Mouse (Mus musculus) limb, embryonic 15.5 days (tissue): Measurements from ENCODE around the gene Them4. TPM values are rescaled to one million over a fixed set of nuclear protein-coding genes. Genes with fewer than 3 reads are reported as not detected.
A peak's percentile ranks its signal among the peaks of the same experiment; 100 is the strongest.
"Not testable (repeated sequence)": the region's sequence is repeated elsewhere in the genome, so short reads cannot be mapped to it uniquely, and the experiment has no call there.

Experiments used
- ATAC-seq: fragments of 200-750 bp; cut with Nextera tagmentation; 2 replicates; pipeline ENCODE4 v1.8.0; 2017; ENCODE audit warnings: low read depth, moderate TSS enrichment; ENCODE audit not compliant: insufficient number of reproducible peaks, low FRiP score, low TSS enrichment
- H3K27ac ChIP-seq: fragments of 300-500 bp; sonication (generic); 2 replicates; pipeline ENCODE4 v1.5.1; 2015; ENCODE audit warnings: moderate library complexity, mild to moderate bottlenecking, inconsistent platforms
- H3K27me3 ChIP-seq: fragments of 300-500 bp; sonication (generic); 2 replicates; pipeline ENCODE4 v1.6.1; 2015; ENCODE audit warnings: inconsistent platforms
- H3K36me3 ChIP-seq: fragments of 300-500 bp; sonication (generic); 2 replicates; pipeline ENCODE4 v1.6.1; 2015; ENCODE audit warnings: inconsistent platforms
- H3K4me1 ChIP-seq: fragments of 300-500 bp; sonication (generic); 2 replicates; pipeline ENCODE4 v1.6.1; 2015; ENCODE audit warnings: inconsistent platforms
- H3K4me2 ChIP-seq: fragments of 300-500 bp; sonication (generic); 2 replicates; pipeline ENCODE4 v1.6.1; 2015; ENCODE audit warnings: mild to moderate bottlenecking, inconsistent platforms
- H3K4me3 ChIP-seq: fragments of 300-500 bp; sonication (generic); 2 replicates; pipeline ENCODE4 v1.5.1; 2015; ENCODE audit warnings: mild to moderate bottlenecking, inconsistent platforms
- H3K9ac ChIP-seq: fragments of 300-500 bp; sonication (generic); 2 replicates; pipeline ENCODE4 v1.6.1; 2015; ENCODE audit warnings: inconsistent platforms
- H3K9me3 ChIP-seq: fragments of 300-500 bp; sonication (generic); 2 replicates; pipeline ENCODE4 v1.6.1; 2016; ENCODE audit warnings: inconsistent platforms
- WGBS: fragments of 180-500 bp; shearing (Covaris S2); methylation state at CpG from one replicate; pipeline ENCODE4 v1.1.7; 2015; 5-methylcytosine and 5-hydroxymethylcytosine counted together
- polyA plus RNA-seq: library from polyadenylated mRNA; unstranded; fragments of >200 nt; fragmentation: Nextera tagmentation; extraction: Ambion mirVana; gene quantifications from 2 replicates; pipeline ENCODE4 v1.2.1, GENCODE M21; 2015

Gene Them4
- 10.6 and 10.8 TPM in 2 replicates for polyA plus RNA-seq

DNA sequence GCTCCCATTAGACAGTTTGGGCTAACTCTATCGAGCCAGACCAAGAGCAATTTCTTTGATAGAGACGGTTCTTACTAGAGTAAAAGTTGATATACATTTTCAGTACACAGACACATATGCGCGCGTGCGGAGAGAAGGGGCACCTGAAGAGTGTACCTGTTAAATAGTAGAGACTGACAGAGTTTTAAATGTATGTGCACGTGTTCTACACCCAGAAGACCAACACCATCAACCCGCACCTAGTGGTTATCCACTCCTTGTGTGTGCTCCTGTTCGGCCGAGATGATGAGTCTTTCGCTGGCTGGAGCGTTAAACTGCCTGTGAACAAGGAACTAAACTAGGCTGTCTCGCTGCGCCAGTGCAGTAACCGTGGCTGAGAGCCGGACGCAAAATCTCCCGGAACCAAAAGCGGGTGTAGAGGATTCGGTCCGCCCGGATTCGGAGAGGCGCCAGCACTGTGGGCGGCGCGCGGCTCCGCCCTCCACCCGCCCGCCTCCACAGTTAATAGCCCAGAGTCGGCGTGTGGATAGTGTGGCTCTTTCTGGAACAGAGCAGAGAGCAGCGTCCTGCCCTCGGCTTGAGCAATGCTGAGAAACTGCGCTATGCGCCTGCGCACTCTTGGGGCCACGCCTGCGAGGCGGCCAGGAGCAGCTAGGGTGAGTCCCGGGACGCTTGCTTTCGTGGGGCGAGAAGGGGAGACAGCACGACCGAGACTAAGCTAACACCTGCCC is at the start of gene Them4:
Gene Them4 (plus strand): TSS at position 457 of the 731 bp plus-strand sequence.
- Histone ChIP-seq H3K27me3 (no peaks in the 10 kb centered on the region), H3K27ac (peak within 1 kb of the TSS; percentile 88), H3K4me2 (peak within 1 kb of the TSS; percentile 67), H3K9me3 (no peaks in the 10 kb centered on the region), H3K4me3 (peak within 1 kb of the TSS; percentile 62), H3K9ac (peak within 1 kb of the TSS; percentile 50), H3K4me1 (peaks cover 7% of the 10 kb centered on the region; the same call in 1 of the 2 replicates), H3K36me3 (no peaks in the 10 kb centered on the region)
- 1% methylated on average over 47 of the region's 47 CpGs for WGBS
- peak; percentile 99 for ATAC-seq

DNA sequence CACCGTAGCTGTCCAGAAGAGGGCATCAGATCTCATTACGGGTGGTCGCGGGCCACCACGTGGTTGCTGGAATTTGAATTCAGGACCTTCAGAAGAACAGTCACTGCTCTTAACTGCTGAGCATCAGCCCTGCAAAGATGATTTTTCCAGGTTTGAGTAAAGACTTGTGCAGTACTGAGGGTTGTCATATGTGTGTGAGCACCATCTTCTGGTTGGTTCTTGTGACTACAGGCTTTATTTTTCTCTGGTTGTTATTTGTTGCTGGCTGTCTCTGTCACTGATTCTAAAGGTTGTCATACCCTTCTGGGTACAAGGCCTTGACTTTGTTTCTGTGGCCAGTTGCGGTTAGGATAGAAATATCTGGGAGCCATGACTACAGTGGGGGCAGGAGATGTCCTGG is 49.3 kb upstream of the Them4 start:
- no peak overlapping the region for H3K27ac ChIP-seq
- 52% methylated on average over 6 of the region's 6 CpGs for WGBS
- H3K4me1 ChIP-seq, result no peaks in the 10 kb centered on the region
- H3K4me3 ChIP-seq, result no peak overlapping the region
- no peak for ATAC-seq
- H3K9me3 ChIP-seq, result no peaks in the 10 kb centered on the region
- H3K36me3 ChIP-seq, result no peaks in the 10 kb centered on the region
- H3K4me2 ChIP-seq, result no peak overlapping the region
- H3K9ac ChIP-seq, result no peak overlapping the region
- H3K27me3 ChIP-seq, result no peaks in the 10 kb centered on the region

DNA sequence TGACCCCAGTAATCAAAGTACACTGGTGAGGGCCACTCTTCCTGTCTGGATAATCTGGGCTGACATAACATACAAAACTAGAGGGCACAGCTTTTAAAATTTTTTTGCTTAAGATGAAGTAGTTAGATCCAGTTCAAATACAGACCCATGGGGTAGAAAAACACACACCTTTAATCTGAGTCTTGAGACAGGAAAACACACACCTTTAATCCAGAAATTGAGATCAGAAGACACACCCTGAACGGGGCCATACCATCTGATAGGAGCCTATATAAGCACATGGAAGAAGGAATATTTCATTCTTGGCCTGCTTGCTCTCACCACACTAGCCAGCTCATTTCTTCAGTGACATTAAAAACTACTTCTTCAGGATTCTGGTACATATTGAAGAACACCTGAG is 46.2 kb upstream of the Them4 start, which contains the start of gene Gm4778:
Gene Gm4778 (plus strand): TSS at position 301 of the 400 bp plus-strand sequence.
- not testable (repeated sequence) for H3K4me2 ChIP-seq, H3K4me1 ChIP-seq, H3K9ac ChIP-seq, ATAC-seq, H3K9me3 ChIP-seq, H3K36me3 ChIP-seq, H3K27me3 ChIP-seq, H3K27ac ChIP-seq, H3K4me3 ChIP-seq
- 81% methylated on average over 1 of the region's 1 CpGs for WGBS

DNA sequence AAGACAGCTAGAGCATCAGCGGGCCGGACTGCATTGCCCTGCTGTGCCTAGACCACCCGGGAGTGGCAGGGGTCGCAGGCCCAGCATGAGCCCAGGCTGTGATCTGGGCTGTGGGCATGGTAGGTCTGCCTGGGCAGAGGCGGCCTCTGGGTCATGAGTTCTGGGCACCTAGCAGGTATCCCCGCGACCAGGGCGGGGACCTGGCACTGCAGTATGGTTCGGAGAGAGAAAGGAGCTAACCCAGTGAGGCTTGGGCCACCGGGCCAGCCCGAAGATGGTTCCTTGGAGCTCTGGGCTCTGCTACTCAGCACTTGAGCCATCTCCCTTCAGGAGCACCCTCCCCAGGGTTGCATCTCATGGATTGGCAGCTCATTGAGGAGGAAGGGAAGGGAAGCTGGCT is 33.9 kb upstream of the Them4 start:
- WGBS, result 82% methylated on average over 11 of the region's 11 CpGs
- no peak for ATAC-seq

DNA sequence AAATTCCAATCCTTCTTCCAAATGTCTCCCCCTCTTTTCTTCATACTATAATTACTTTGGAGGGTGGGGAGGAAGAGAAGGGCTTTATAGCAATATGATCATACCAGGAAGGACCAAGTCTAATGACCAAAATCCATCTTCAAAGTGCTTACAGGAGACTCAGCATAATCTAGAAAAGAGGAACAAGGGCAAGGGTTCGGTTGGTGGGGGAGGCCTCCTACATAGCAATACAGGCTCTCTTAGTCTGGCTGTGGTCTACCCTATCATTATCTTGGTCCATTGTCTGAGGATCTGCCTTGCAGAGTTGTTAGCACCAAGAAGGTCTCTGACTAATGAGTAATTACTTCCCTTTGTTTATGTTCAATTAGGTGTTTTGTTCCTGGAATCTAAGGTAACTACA is 4.4 kb upstream of the Them4 start:
- Histone ChIP-seq H3K4me2 (no peak overlapping the region), H3K27ac (no peak overlapping the region), H3K27me3 (no peaks in the 10 kb centered on the region), H3K4me1 (peaks cover 2% of the 10 kb centered on the region; the same call in 1 of the 2 replicates), H3K9me3 (no peaks in the 10 kb centered on the region), H3K4me3 (no peak overlapping the region), H3K9ac (no peak overlapping the region), H3K36me3 (no peaks in the 10 kb centered on the region)
- ATAC-seq, result no peak
- 60% methylated on average over 1 of the region's 1 CpGs for WGBS

More for the DNA sequence above, 33.9 kb upstream of the Them4 start:
- no peaks in the 10 kb centered on the region for H3K9me3 ChIP-seq
- no peak overlapping the region for H3K9ac ChIP-seq
- no peak overlapping the region for H3K4me2 ChIP-seq
- H3K4me1 ChIP-seq, result no peaks in the 10 kb centered on the region
- H3K27ac ChIP-seq, result no peak overlapping the region
- H3K36me3 ChIP-seq, result no peaks in the 10 kb centered on the region
- H3K4me3 ChIP-seq, result no peak overlapping the region
- no peaks in the 10 kb centered on the region for H3K27me3 ChIP-seq

DNA sequence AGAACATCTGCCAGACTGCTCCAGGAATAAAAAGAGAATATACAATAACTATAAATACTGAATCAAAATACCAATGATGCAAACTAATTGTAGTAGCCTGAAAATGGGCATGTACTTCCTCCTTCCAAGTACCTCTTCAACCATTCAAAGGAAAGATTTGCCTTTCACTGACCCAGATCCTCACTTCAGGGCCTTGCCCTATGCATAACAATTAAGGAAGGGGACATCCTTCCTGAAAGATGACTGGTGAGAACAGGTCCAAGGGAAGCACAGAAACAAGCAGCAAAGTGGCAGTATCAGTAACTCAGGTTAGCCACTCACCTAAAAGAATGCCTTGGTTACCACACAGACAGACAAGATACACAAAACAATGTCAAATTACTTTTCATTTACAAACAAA is 2.9 kb upstream of the Them4 start:
- ATAC-seq, result no peak
- no peak overlapping the region for H3K4me3 ChIP-seq
- H3K4me2 ChIP-seq, result no peak overlapping the region
- H3K9ac ChIP-seq, result no peak overlapping the region
- peaks cover 7% of the 10 kb centered on the region; the same call in 1 of the 2 replicates for H3K4me1 ChIP-seq
- no peak overlapping the region for H3K27ac ChIP-seq
- no peaks in the 10 kb centered on the region for H3K27me3 ChIP-seq
- H3K9me3 ChIP-seq, result no peaks in the 10 kb centered on the region
- no peaks in the 10 kb centered on the region for H3K36me3 ChIP-seq

DNA sequence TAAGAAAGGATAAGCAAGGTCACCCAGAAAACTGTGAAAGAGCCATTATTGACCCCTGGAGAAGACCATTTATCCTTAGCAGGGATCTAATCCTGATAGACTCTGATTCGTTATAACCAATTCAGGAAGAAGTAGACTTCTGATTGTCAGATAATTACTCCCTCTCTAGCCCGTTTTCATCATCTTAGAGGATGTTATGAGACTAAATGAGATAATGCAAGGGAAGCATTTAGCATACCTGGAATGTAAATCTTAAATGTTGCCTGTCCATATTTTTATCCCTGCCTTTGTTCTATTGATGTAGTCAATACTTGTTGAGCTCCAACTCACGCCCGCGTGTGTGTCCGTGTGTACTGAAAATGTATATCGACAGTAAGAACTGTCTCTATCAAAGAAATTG is 602 bp downstream of the Them4 start:
- no peak for ATAC-seq
- Histone ChIP-seq H3K9ac (peak overlapping the region; percentile 50), H3K27ac (peak overlapping the region; percentile 88), H3K9me3 (no peaks in the 10 kb centered on the region), H3K4me3 (peak overlapping the region; percentile 62), H3K4me1 (peaks cover 7% of the 10 kb centered on the region; the same call in 1 of the 2 replicates), H3K36me3 (no peaks in the 10 kb centered on the region), H3K4me2 (peak overlapping the region; percentile 67), H3K27me3 (no peaks in the 10 kb centered on the region)
- WGBS, result 44% methylated on average over 7 of the region's 7 CpGs

DNA sequence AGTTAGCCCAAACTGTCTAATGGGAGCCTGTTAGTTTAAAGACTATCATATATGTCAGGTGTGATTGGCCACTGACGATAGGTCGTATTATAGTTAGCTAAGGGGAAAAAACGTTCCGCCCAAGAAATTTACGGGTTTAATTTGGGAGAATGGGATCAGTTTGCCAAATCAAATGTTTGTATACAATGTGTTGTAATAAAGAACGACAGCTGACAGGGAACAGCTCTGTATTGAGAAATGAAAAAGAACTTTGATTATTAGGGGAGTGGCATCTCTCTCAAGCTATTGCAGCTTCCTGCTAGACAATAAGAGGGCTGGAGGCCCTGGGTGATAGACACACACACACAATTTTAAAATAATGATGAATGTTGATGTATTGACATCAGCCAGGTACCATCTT is 1.0 kb downstream of the Them4 start:
- Histone ChIP-seq H3K9me3 (no peaks in the 10 kb centered on the region), H3K27me3 (no peaks in the 10 kb centered on the region), H3K27ac (no peak overlapping the region), H3K4me3 (peak overlapping the region; percentile 62), H3K36me3 (no peaks in the 10 kb centered on the region), H3K4me2 (peak overlapping the region; percentile 67), H3K4me1 (peaks cover 7% of the 10 kb centered on the region; the same call in 1 of the 2 replicates), H3K9ac (no peak overlapping the region)
- 60% methylated on average over 6 of the region's 6 CpGs for WGBS
- no peak for ATAC-seq

DNA sequence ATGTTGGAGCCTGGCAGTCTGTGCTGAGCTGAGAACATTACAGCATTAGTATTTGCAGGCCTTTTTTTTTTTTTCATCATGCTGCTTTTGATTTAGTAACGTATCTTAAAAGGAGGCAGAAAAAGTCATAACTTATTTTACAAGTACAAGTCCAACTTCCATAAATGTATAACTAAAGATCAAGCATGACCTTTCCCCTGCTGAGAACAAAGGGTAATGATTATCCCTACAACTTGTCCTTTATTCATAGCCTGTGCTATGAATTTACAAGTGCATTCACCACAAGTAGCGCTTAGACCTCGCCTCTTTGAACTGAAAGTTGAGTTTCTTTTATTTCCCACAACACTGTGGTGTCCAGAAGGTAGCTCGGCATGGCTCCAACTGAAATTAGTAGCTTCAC is 1.5 kb downstream of the Them4 start:
- Histone ChIP-seq H3K4me1 (peaks cover 7% of the 10 kb centered on the region; the same call in 1 of the 2 replicates), H3K4me2 (peak overlapping the region; percentile 67; the same call in 1 of the 2 replicates), H3K27ac (no peak overlapping the region), H3K36me3 (no peaks in the 10 kb centered on the region), H3K9ac (no peak overlapping the region), H3K4me3 (no peak overlapping the region), H3K9me3 (no peaks in the 10 kb centered on the region), H3K27me3 (no peaks in the 10 kb centered on the region)
- 54% methylated on average over 4 of the region's 4 CpGs for WGBS
- ATAC-seq, result no peak

DNA sequence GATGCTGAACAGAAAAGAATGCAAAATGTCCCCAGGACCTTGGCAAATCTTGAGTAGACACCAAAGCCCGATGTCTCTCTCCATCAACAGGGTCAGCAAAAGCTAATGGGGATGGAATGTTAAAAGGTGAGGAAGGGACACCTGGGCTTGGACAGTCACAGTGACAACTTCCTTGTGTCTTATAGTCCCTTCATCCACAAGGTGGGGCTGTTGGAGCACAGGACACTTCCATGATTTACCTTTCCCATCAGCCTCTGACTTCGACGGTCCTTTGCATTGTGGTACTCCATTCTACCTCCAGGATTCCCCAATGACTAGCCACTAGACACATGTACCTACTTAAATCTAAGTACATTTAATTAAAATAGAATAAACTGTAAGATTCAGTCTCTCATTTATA is 18.8 kb downstream of the Them4 start:
- H3K4me2 ChIP-seq, result no peak overlapping the region
- H3K9me3 ChIP-seq, result no peaks in the 10 kb centered on the region
- H3K9ac ChIP-seq, result no peak overlapping the region
- H3K36me3 ChIP-seq, result peaks cover 16% of the 10 kb centered on the region; the same call in 1 of the 2 replicates
- H3K27ac ChIP-seq, result no peak overlapping the region
- no peaks in the 10 kb centered on the region for H3K27me3 ChIP-seq
- ATAC-seq, result no peak
- WGBS, result 46% methylated on average over 3 of the region's 3 CpGs
- no peak overlapping the region for H3K4me3 ChIP-seq
- H3K4me1 ChIP-seq, result no peaks in the 10 kb centered on the region

DNA sequence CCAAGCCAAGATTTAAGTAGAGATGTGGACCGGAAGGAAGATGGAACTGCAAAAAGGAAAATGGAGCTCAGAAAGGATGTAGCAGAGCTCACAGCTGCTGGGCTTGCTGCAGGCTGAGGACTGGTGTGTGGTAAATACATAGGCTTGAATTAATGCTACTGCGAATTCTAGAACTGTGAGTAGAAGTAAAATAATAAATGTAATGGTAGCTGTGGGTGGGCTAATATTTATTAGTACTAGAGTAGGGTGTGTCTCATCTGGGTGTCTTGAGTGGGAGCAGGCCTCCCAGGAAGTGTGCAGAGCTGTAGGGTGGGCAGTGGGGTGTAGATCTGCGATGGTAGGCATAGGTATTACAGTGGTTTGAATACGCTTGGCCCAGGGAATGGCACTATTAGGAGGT is 24.6 kb downstream of the Them4 start:
- ATAC-seq, result no peak
- Histone ChIP-seq H3K9ac (no peak overlapping the region), H3K4me2 (no peak overlapping the region), H3K27ac (no peak overlapping the region), H3K36me3 (peaks cover 4% of the 10 kb centered on the region; the same call in 1 of the 2 replicates), H3K9me3 (no peaks in the 10 kb centered on the region), H3K4me1 (no peaks in the 10 kb centered on the region), H3K4me3 (no peak overlapping the region), H3K27me3 (no peaks in the 10 kb centered on the region)
- 94% methylated on average over 4 of the region's 4 CpGs for WGBS

DNA sequence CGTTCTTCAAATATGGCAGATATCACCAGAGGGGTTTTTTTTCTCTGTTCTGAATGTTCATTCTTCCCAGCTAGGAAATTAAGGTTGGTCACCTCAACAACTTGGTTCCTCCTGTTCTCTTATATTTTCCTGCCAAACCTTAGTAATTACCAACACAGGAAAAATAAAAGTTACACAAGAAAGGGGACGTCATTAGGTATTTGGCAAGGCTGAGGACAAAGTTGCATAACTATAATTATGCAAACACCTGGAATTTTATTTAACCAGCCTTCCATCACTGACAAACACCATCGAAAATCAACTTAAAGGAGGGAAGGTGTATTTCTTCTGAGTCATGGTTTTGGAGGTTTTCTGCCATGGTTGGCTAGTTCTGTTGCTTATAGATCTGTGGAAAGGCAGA is 28.6 kb downstream of the Them4 start:
- no peak overlapping the region for H3K27ac ChIP-seq
- ATAC-seq, result no peak
- no peaks in the 10 kb centered on the region for H3K36me3 ChIP-seq
- no peaks in the 10 kb centered on the region for H3K4me1 ChIP-seq
- H3K9me3 ChIP-seq, result no peaks in the 10 kb centered on the region
- H3K27me3 ChIP-seq, result no peaks in the 10 kb centered on the region
- H3K4me3 ChIP-seq, result no peak overlapping the region
- H3K4me2 ChIP-seq, result no peak overlapping the region
- no peak overlapping the region for H3K9ac ChIP-seq
- WGBS, result 71% methylated on average over 3 of the region's 3 CpGs
